Mouse (Mus musculus) left cerebral cortex, postnatal 10 days (tissue): Measurements from ENCODE around the gene Safb. TPM values are rescaled to one million over a fixed set of nuclear protein-coding genes. Genes with fewer than 3 reads are reported as not detected.
A peak's percentile ranks its signal among the peaks of the same experiment; 100 is the strongest.

Source experiments
- DNase-seq, 2 experiments: peaks; one replicate each; pipeline ENCODE4 v3.0.0; 2021 to 2022; ENCODE audit warnings: low spot score in 2 of 2, mixed read lengths in 1 of 2; ENCODE audit errors: extremely low spot score in 1 of 2
- intact Hi-C: fragments of 180-260 bp; cut with DNase I; formaldehyde crosslinking; loops from one replicate; pipeline ENCODE4 v1.15.1; 2025
- total RNA-seq, 2 experiments: library from RNA; stranded (reverse); gene quantifications; 2 replicates each; pipeline ENCODE4 v1.2.3; 2021

Gene Safb
- 100 to 1,000 TPM; 126 to 141 TPM for total RNA-seq

DNA sequence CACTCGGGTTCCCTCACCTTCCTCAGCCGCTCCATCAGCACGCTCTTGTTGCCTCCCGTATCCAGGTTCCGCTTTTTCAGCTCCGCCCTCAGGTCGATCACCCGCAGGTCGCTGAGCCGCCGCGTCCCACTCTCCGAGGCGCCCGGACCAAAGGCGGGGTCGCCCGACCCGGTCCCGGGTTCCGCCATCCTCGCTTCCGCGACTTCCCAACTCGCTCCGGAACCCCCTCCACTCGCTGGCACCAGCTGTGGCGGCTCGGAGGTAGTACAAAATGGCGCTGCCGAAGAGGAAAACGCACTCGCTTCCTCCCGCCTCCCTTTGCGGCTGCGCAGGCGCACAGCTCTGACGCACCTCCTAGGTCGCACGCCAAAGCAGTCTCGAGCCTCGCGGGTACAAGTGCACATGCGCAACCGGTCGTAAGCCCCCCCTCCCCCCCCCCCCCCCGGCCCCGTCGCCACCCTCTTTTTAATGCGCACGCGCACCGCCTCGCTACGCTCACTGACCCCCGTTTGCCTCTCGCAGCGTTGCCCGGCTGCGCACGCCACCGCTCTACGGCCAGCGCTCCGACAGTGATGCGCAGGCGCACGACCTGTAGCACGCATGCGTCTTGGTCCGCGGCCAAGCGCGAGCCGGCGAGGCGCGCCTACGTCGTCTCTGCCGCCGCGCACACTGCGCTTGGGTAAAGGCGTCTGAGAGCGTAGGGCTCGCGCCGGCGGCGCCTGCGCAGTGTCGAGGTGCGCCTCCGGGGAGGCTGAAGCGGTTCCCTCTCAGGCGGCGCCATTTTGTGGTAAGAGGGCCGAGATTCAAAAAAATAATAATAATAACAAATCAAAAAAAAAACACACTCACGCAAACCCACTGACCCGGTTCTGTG is at the start of gene Safb, which contains the start of gene Safb2:
Safb (plus strand) TSS at position 569 of the 874 bp plus-strand sequence.
Safb2 (minus strand) TSS at position 329 of the 874 bp plus-strand sequence.
- intact Hi-C loops: no loop called here
- peak; percentile 98 to 100 for DNase-seq

DNA sequence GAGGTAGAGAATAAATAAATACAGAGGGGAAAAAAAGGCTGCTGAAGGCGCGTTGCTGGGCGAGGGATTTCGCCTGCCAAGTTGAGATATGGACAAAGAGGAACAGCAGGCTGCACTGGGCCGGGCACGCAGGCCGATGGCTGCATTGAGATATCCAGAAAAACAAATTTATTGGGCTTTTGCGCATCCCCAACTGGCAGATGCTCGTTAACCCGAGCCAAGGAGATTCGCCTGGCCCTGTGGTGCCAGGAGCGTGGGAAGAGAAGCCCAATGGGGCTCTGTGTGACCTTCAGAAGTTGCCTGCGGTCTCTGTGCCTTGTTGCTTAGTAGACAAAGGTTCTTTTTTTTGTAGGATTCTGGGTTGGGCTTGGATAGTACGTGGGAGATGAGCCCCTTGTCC is 48.4 kb upstream of the Safb start:
- intact Hi-C loops: no loop called here
- DNase-seq: no peak

DNA sequence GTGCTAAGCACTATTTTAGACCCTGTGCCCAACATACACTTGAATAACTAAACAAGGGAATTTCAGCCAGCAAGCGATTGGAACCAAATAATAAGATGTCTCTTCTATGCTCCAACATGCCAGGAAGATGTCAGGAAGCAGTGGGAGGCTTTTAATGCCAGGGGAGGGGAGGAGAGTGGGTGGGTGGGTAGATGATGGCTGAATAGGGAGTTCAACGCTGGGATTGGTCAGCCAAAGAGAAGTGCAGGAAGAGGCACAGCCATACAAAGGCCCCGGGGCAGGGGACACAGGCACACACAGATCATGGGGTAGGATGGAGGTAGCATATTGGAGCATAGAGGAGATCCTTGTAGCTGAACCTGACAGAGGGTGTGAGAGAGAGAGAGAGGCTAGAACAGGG is 47.8 kb upstream of the Safb start:
- DNase-seq: no peak
- intact Hi-C loops: no loop called here

- intact Hi-C loops: no loop called here
- DNase-seq: no peak
These were observed 46.7 kb upstream of the Safb start for GRCm38 (mm10) chr17:56537912-56538311.

DNA sequence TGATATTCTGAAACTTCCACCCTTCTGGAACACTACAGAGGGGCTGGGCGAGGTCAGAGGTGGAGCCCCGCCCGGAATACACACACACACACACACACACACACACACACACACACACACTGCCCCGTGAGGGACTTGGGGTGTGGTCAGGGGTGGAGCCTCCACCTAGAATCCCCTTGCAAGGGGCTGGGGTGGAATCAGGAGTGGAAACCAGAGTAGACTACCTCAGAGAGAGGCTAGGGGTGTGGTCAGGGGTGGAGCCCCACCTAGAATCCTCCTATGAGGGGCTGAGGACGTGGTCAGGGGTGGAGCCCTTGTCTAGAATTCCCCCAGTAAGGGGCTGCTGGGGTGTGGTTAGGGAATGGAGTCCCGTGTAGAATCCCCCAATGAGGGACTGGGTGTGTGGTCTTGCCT is 44.1 kb upstream of the Safb start:
- no peak for DNase-seq
- intact Hi-C loops: no loop called here

DNA sequence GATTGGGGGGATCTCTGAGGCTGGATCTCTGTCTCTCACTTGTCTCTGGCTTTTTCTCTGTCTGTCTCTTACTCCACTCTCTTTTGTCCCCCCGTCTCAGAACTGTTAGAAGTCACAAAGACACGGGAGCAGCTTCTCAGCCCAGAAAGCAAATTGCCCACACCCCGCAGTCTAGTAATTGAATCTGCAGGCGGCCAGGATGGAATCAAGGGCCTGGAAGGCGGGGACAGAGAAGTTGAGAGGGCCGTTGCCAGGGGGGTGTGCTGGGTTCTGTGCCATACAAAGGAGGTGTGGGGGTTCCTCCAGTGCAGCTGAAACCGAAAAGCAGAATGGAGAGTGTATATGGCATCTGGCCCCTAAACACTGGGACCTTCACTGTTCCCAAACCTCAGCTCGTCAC is 41.9 kb upstream of the Safb start:
- DNase-seq: no peak
- intact Hi-C loops: no loop called here

- no peak for DNase-seq
- intact Hi-C loops: no loop called here
These were observed 40.9 kb upstream of the Safb start for GRCm38 (mm10) chr17:56543684-56544224.

- intact Hi-C loops: no loop called here
- DNase-seq: no peak
These were observed 39.8 kb upstream of the Safb start for GRCm38 (mm10) chr17:56544699-56545387.

DNA sequence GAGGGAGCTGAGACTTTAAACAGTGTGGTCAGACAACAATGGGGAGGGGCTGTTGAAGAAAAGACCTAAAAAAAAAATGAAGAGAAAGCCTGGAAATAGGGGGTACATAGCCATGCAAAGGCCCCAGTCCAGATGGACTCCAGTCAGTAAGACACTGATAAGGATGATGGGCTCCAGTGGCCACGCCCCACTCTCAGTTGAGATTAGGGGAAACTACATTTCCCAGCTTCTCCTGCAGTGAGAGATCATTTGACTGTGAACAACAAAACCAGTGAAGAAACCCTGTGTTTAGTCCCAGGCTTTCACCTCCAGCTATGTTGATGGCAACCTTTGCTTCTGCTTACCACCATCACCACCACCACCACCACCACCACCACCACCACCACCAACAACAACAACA is 38.7 kb upstream of the Safb start:
- DNase-seq: no peak
- intact Hi-C loops: no loop called here

GRCm38 (mm10) chr17:56546576-56546975 is 38.0 kb upstream of the Safb start:
- intact Hi-C loops: no loop called here
- DNase-seq: no peak

- DNase-seq: peak in 1 of 2 experiments; percentile 11
- intact Hi-C loops: no loop called here
These were observed 37.3 kb upstream of the Safb start for GRCm38 (mm10) chr17:56547116-56547845.

DNA sequence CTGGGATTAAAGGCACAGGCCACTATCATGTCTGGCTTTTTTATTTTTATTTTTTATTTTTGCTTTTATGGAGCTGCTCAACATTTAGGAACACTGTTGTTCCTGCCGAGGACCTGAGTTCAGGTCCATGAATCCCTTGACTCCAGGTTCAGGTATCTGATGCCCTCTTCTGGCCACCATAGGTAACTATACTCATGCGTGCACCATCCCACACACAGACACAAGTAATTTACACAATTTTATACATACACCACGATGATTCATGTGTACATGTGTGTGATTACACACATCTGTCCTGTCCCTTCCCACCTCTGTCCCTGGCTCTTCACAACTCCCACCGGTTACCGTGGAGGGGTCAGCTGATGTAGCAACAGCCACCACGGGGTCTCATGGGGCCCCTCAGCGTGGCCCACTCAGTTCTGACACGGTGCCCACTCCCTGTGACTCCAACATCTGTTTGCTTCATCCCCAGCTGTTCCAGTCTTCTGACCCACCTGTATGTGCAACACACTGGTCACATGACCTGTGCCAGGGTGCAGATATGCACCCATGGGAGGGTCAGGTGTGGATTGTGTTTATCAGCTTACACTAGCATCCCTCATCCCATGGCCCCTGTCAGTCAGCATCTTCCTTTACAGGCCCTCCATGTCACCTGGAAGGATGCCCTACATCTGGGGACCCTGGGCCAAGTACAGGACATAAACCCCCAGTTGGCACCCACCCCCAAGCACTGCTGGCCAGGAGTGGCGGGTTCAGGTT is 36.6 kb upstream of the Safb start:
- intact Hi-C loops: no loop called here
- peak in 1 of 2 experiments; percentile 27 for DNase-seq

DNA sequence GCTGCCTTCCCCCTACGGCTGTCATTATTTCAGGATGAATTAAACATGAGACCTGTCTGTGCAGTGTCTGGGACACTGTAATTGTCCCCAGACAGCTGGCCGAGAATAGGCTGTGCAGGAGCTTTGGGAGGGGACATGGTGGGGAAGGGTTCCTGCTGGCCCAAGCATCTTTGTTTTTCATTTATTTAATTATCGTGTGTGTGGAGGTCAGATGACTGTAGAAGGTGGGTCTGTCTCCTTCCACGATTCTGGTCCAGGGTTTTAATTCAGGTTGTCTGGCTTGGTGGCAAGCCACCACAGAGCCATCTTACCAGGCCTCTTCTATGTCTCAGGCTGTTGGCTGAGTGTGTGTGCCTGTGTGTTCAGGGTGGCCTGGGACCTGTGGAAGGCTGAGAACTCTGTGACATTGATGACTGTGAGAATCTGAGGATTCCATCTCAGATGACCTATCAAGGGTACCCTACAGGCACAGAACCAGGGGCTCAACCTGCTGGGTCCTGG is 36.0 kb upstream of the Safb start:
- intact Hi-C loops: no loop called here
- DNase-seq: no peak

DNA sequence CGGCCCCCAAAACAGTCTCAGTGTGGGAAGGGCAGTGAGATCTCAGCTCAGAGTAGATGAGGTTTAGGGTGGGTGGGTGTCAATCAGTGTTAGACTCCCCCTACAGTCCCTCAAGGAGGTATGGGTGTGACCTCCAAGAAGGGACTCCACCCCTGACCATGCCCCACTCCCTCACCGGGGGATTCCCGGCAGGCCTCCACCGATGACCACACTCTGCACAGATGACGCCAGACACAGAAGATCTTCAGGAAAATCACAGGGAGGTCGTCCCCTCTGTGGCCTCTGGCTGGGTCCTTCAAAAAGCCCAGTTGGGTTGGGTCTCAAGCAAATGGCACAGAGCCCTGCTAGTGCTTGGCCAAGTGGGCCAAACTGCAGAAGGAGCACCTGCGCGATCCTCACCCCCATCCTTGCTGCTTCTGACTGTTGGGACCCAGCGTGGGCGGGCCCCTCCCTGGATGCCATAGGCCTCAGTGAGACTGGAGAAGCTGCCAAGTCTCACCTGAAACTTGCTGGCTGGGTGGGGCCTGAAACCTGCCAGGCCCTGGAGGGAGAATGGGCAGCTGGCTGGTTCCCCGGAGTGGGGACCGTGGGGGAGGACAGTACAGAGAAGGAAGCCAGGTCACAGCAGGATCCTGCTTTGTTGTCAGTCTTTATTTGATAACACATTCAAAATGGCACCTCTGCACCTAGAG is 33.7 kb upstream of the Safb start:
- intact Hi-C loops: loop anchor here (5.0 kb wide), 3 partner anchors 44 to 124 kb away; partner anchors contain the start of gene Ptprs

DNA sequence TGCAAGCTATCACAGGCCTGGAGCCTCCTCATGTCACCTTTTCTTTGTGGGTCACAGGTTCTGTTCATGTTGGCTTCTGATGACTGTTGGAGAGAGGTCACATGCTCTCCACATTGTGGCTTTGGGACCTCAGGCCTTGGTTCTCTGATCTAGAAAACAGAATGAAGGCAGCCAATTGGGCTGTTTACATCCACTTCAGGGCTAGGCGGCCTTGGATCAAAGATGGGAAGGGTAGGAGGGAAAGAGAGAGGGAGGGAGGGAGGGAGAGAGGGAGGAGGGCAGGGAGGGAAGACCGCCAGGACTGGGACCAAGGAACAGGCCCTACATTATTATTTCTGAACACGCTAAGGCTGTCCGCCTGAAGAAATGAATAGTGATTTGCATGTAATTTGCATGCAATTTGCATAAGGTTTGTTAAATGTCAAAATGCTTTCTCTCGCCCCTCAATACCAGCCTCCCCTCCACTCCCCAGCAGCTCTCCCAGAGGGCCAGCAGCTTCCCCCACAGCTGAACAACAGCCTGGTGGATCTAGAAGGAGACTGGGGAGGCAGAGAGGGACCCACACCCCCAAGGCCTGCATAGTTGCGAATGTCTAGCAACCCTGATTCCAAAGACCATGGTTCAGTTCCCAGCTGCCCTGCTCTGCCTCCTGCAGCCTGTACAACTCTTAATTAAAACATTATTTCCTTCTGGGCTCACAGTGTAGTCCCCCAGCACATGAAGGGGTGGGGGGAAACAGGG is 32.6 kb upstream of the Safb start:
- intact Hi-C loops: loop anchor here (5.0 kb wide), 3 partner anchors 45 to 125 kb away; partner anchors contain the start of gene Ptprs
- DNase-seq: peak; percentile 48 to 52

More for the DNA sequence above, 33.7 kb upstream of the Safb start:
- DNase-seq: peak in 1 of 2 experiments; percentile 32

DNA sequence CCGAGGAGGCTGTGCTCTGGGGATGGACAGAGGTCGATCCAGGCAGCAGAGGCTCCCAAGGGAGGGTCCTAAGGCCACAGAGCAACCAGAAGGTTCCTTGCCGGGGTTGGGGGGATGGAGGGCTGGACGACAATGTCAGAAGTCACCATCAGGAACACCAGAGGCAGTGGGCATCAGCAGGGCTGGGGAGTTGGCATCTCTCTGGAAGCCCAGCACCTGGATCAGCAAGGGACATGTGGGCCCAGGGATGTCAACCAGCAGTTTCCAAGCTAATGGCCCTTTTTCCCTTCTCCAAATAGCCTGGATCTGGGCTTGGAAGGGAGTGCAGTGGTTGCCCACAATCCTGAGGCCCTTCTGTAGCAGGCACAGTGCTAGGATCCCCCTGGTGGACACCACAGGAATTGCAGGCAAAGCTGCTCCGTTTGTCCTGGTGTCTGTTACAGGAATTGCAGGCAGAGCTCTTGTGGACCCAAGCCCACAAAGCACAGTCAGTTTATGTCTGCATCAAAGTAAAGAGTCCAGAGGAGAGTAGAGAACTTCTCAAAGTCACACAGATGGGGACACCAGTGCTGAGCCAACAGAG is 31.8 kb upstream of the Safb start:
- DNase-seq: peak; percentile 71 to 82
- intact Hi-C loops: loop anchor here (5.0 kb wide), 3 partner anchors 46 to 126 kb away; partner anchors contain the start of gene Ptprs
